Mouse (Mus musculus) lung, embryonic 15.5 days (tissue): Measurements from ENCODE around the gene Ticam1. TPM values are rescaled to one million over a fixed set of nuclear protein-coding genes. Genes with fewer than 3 reads are reported as not detected.
"Not testable (repeated sequence)": the region's sequence is repeated elsewhere in the genome, so short reads cannot be mapped to it uniquely, and the experiment has no call there.

Experiments used
- ATAC-seq: fragments of 200-750 bp; cut with Nextera tagmentation; 2 replicates; pipeline ENCODE4 v1.8.0; 2017; ENCODE audit warnings: moderate number of reproducible peaks, borderline replicate concordance; ENCODE audit not compliant: low FRiP score, low TSS enrichment; ENCODE audit errors: extremely low read depth
- H3K27ac ChIP-seq: fragments of 300-500 bp; sonication (generic); 2 replicates; pipeline ENCODE4 v1.5.1; 2015; ENCODE audit warnings: moderate library complexity, mild to moderate bottlenecking, inconsistent platforms
- H3K27me3 ChIP-seq: fragments of 300-500 bp; sonication (generic); 2 replicates; pipeline ENCODE4 v1.6.1; 2015; ENCODE audit warnings: inconsistent platforms
- H3K36me3 ChIP-seq: fragments of 300-500 bp; sonication (generic); 2 replicates; pipeline ENCODE4 v1.6.1; 2015; ENCODE audit warnings: inconsistent platforms
- H3K4me1 ChIP-seq: fragments of 300-500 bp; sonication (generic); 2 replicates; pipeline ENCODE4 v1.6.1; 2015; ENCODE audit warnings: inconsistent platforms
- H3K4me2 ChIP-seq: fragments of 300-500 bp; sonication (generic); 2 replicates; pipeline ENCODE4 v1.6.1; 2015; ENCODE audit warnings: inconsistent platforms, mild to moderate bottlenecking, moderate library complexity
- H3K4me3 ChIP-seq: fragments of 300-500 bp; sonication (generic); 2 replicates; pipeline ENCODE4 v1.5.1; 2015; ENCODE audit warnings: mild to moderate bottlenecking, inconsistent platforms
- H3K9ac ChIP-seq: fragments of 300-500 bp; sonication (generic); 2 replicates; pipeline ENCODE4 v1.6.1; 2015; ENCODE audit warnings: inconsistent platforms
- H3K9me3 ChIP-seq: fragments of 300-500 bp; sonication (generic); 2 replicates; pipeline ENCODE4 v1.6.1; 2016; ENCODE audit warnings: inconsistent platforms
- WGBS: fragments of 180-500 bp; shearing (Covaris S2); methylation state at CpG from one replicate; pipeline ENCODE4 v1.1.7; 2015; 5-methylcytosine and 5-hydroxymethylcytosine counted together
- polyA plus RNA-seq: library from polyadenylated mRNA; unstranded; fragments of >200 nt; fragmentation: Nextera tagmentation; extraction: Ambion mirVana; gene quantifications from 2 replicates; pipeline ENCODE4 v1.2.1, GENCODE M21; 2015

Gene Ticam1
- polyA plus RNA-seq, 1 experiment from 2014 or later: 4.2 TPM

- Histone ChIP-seq H3K4me1 (peaks cover 48% of the 10 kb centered on the region), H3K27ac (no peak overlapping the region), H3K36me3 (peaks cover 42% of the 10 kb centered on the region), H3K9me3 (no peaks in the 10 kb centered on the region), H3K4me2 (no peak overlapping the region), H3K27me3 (no peaks in the 10 kb centered on the region), H3K4me3 (no peak overlapping the region), H3K9ac (0 out of 2 replicates have a peak overlapping the region, but pooled peaks have one; percentile 6)
- WGBS: 86% methylated on average over 10 of the region's 10 CpGs
- no peak for ATAC-seq
Observed at GRCm38 (mm10) chr17:56259301-56260037, 17.1 kb downstream of the Ticam1 start.

- ATAC-seq, H3K27ac ChIP-seq, H3K9me3 ChIP-seq, H3K27me3 ChIP-seq, H3K9ac ChIP-seq, H3K4me3 ChIP-seq: not testable (repeated sequence)
- H3K36me3 ChIP-seq: peaks cover 42% of the 10 kb centered on the region
- H3K4me2 ChIP-seq: 0 out of 2 replicates have a peak overlapping the region, but pooled peaks have one; percentile 96
- WGBS: 51% methylated on average over 2 of the region's 2 CpGs
- H3K4me1 ChIP-seq: peaks cover 48% of the 10 kb centered on the region
Observed at GRCm38 (mm10) chr17:56258812-56259211, 17.8 kb downstream of the Ticam1 start.

- peak overlapping the region; percentile 72 for H3K4me3 ChIP-seq
- H3K4me2 ChIP-seq: peak overlapping the region; percentile 96; the same call in 1 of the 2 replicates
- not testable (repeated sequence) for ATAC-seq, H3K27ac ChIP-seq, H3K9ac ChIP-seq, H3K27me3 ChIP-seq, H3K9me3 ChIP-seq
- H3K36me3 ChIP-seq: peaks cover 42% of the 10 kb centered on the region
- H3K4me1 ChIP-seq: peaks cover 48% of the 10 kb centered on the region
- 88% methylated on average over 19 of the region's 19 CpGs for WGBS
Observed at GRCm38 (mm10) chr17:56258269-56258668, 18.3 kb downstream of the Ticam1 start.

GRCm38 (mm10) chr17:56257181-56257894, 19.2 kb downstream of the Ticam1 start:
- WGBS: 7% methylated on average over 58 of the region's 58 CpGs
- no peak for ATAC-seq
- peak overlapping the region; percentile 64 for H3K27ac ChIP-seq

GRCm38 (mm10) chr17:56256239-56256881, 20.2 kb downstream of the Ticam1 start, which contains the start of gene Fem1a:
Gene Fem1a (plus strand): TSS chr17:56256810.
- Histone ChIP-seq H3K4me1 (peaks cover 43% of the 10 kb centered on the region), H3K4me3 (peak within 1 kb of the TSS; percentile 72), H3K9me3 (no peaks in the 10 kb centered on the region), H3K27ac (peak within 1 kb of the TSS; percentile 97), H3K36me3 (peaks cover 31% of the 10 kb centered on the region), H3K27me3 (no peaks in the 10 kb centered on the region), H3K4me2 (peak within 1 kb of the TSS; percentile 96), H3K9ac (peak within 1 kb of the TSS; percentile 73)
- peak; percentile 93 for ATAC-seq
- under 1% methylated on average over 28 of the region's 28 CpGs for WGBS

More at GRCm38 (mm10) chr17:56257181-56257894, 19.2 kb downstream of the Ticam1 start:
- Histone ChIP-seq H3K4me1 (peaks cover 48% of the 10 kb centered on the region), H3K9ac (peak overlapping the region; percentile 73), H3K9me3 (no peaks in the 10 kb centered on the region), H3K4me2 (peak overlapping the region; percentile 96), H3K36me3 (peaks cover 33% of the 10 kb centered on the region), H3K4me3 (peak overlapping the region; percentile 72), H3K27me3 (no peaks in the 10 kb centered on the region)

- ATAC-seq: peak; percentile 94
- Histone ChIP-seq H3K4me3 (peak overlapping the region; percentile 72), H3K36me3 (peaks cover 26% of the 10 kb centered on the region), H3K4me2 (peak overlapping the region; percentile 84), H3K27ac (peak overlapping the region; percentile 97), H3K9me3 (no peaks in the 10 kb centered on the region), H3K9ac (peak overlapping the region; percentile 26; the same call in 1 of the 2 replicates), H3K4me1 (peaks cover 40% of the 10 kb centered on the region), H3K27me3 (no peaks in the 10 kb centered on the region)
- 0% methylated on average over 32 of the region's 32 CpGs for WGBS
Observed at GRCm38 (mm10) chr17:56255863-56256238, 20.7 kb downstream of the Ticam1 start.

- Histone ChIP-seq H3K9ac (no peak overlapping the region; the same call in 1 of the 2 replicates), H3K27me3 (no peaks in the 10 kb centered on the region), H3K4me1 (peaks cover 37% of the 10 kb centered on the region), H3K36me3 (peaks cover 22% of the 10 kb centered on the region; the same call in 1 of the 2 replicates), H3K9me3 (no peaks in the 10 kb centered on the region), H3K4me3 (peak overlapping the region; percentile 72), H3K4me2 (peak overlapping the region; percentile 84), H3K27ac (peak overlapping the region; percentile 77)
- WGBS: 11% methylated on average over 9 of the region's 9 CpGs
- ATAC-seq: peak; percentile 3; the same call in 1 of the 2 replicates
Observed at GRCm38 (mm10) chr17:56255429-56255828, 21.2 kb downstream of the Ticam1 start.

GRCm38 (mm10) chr17:56254695-56255094, 21.9 kb downstream of the Ticam1 start:
- Histone ChIP-seq H3K27me3 (no peaks in the 10 kb centered on the region), H3K9ac (no peak overlapping the region), H3K4me1 (peaks cover 34% of the 10 kb centered on the region), H3K4me3 (no peak overlapping the region), H3K4me2 (no peak overlapping the region), H3K27ac (no peak overlapping the region), H3K36me3 (peaks cover 16% of the 10 kb centered on the region; the same call in 1 of the 2 replicates), H3K9me3 (no peaks in the 10 kb centered on the region)
- 79% methylated on average over 4 of the region's 4 CpGs for WGBS
- ATAC-seq: no peak

GRCm38 (mm10) chr17:56251136-56251829, 25.3 kb downstream of the Ticam1 start:
- H3K4me1 ChIP-seq: peaks cover 11% of the 10 kb centered on the region
- H3K4me2 ChIP-seq: peak overlapping the region; percentile 39; the same call in 1 of the 2 replicates
- H3K36me3 ChIP-seq: no peaks in the 10 kb centered on the region
- WGBS: 21% methylated on average over 6 of the region's 6 CpGs
- H3K9me3 ChIP-seq: no peaks in the 10 kb centered on the region
- no peak overlapping the region for H3K4me3 ChIP-seq
- H3K27me3 ChIP-seq: no peaks in the 10 kb centered on the region
- peak; percentile 27; the same call in 1 of the 2 replicates for ATAC-seq
- no peak overlapping the region for H3K9ac ChIP-seq
- peak overlapping the region; percentile 84 for H3K27ac ChIP-seq

GRCm38 (mm10) chr17:56245608-56246007, 31.0 kb downstream of the Ticam1 start:
- H3K4me1 ChIP-seq: no peaks in the 10 kb centered on the region
- H3K4me3 ChIP-seq: no peak overlapping the region
- ATAC-seq: no peak
- H3K9ac ChIP-seq: no peak overlapping the region
- H3K9me3 ChIP-seq: no peaks in the 10 kb centered on the region
- no peak overlapping the region for H3K4me2 ChIP-seq
- H3K27ac ChIP-seq: no peak overlapping the region
- no peaks in the 10 kb centered on the region for H3K27me3 ChIP-seq
- no peaks in the 10 kb centered on the region for H3K36me3 ChIP-seq
- 57% methylated on average over 7 of the region's 7 CpGs for WGBS
